Mouse (Mus musculus): ENCODE results near the gene Rp9. TPM values are rescaled to one million over a fixed set of nuclear protein-coding genes. Genes with fewer than 3 reads are reported as not detected.

Gene Rp9
- polyA plus RNA-seq, 1 experiment: 124 TPM

DNA sequence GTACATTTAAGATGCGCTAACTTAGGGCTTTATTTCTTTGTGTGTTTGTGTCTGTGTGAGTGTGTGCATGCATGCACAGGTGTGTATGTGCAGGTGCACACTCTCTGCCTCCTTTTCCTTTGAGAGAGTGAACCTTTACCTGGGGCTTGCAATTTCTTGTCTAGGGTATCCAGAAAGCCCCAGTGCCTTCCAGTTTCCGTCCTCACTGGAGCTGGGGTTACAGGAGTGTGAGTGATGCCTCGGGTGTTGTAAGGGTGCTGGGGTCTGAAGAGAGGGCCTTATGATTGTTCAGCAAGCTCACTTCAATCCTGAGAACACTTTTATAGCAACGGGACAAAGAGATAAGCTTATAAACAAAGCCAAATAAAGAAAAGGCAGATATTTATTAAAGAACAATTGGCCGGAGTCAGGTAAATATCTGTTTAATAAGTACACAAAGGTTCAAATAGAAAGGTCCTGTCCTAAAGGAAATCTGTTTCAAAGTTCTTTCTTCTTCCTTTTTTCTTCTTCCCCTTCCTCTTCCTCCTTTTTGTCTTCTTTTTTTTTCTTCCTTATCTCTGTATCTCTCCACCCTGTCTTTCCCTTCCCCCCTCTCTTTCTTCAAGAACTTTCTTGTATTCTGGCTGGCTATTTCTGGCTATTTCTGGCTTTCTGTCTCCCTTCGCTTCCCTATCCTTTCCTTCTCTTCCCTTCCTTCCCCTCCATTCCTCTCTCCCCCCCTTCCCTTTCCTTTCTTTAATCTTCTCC is 27.7 kb upstream of the Rp9 start:
- DNase-seq: no peak
- Histone ChIP-seq H3K4me3 (ENCODE audit: control insufficient read depth, insufficient read depth, low read length) (no peak overlapping the region), H3K4me1 (replicated peaks; ENCODE audit: control insufficient read depth, insufficient read depth, low read length) (no peaks in the 10 kb centered on the region), H3K36me3 (ENCODE audit: control insufficient read depth, insufficient read depth, low read length) (no peaks in the 10 kb centered on the region), H3K27ac (ENCODE audit: control insufficient read depth, insufficient read depth, low read length) (no peak overlapping the region), H3K27me3 (ENCODE audit: control insufficient read depth, insufficient read depth, low read length) (no peaks in the 10 kb centered on the region)
- TF ChIP-seq POLR2A (IDR thresholded peaks at IDR 0.05; ENCODE audit: control insufficient read depth, extremely low read depth, insufficient read depth, low read length, poor library complexity) (no peak), CTCF (IDR thresholded peaks at IDR 0.05; ENCODE audit: borderline replicate concordance, control insufficient read depth, extremely low read depth, insufficient read depth, low read length, poor library complexity) (no peak)
- 92% methylated on average over 6 of the region's 6 CpGs for WGBS

DNA sequence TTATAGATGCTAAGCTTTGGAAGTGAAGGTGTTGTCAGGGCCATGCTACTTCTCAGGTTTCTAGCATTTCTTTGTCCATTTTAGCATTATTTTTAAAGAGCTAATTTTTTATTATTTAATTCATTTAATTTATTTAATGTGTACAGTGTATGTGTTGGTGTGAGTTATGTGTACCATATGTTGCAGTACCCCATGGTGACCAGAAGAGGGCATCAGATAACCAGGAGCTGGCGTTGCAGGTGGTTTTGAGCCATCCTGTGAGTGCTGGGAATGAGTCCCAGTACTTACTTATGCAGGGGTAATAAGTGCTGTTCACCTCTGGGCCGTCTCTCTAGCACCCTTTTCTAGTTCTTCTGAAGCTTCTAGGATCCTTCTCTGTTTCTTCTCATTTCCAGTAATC is 25.6 kb upstream of the Rp9 start:
- no peak overlapping the region for H3K27ac ChIP-seq (ENCODE audit: control insufficient read depth, insufficient read depth, low read length)
- H3K4me3 ChIP-seq (ENCODE audit: control insufficient read depth, insufficient read depth, low read length): no peak overlapping the region
- no peaks in the 10 kb centered on the region for H3K27me3 ChIP-seq (ENCODE audit: control insufficient read depth, insufficient read depth, low read length)
- WGBS: 97% methylated on average over 2 of the region's 2 CpGs
- H3K36me3 ChIP-seq (ENCODE audit: control insufficient read depth, insufficient read depth, low read length): no peaks in the 10 kb centered on the region
- no peak for TF ChIP-seq CTCF (IDR thresholded peaks at IDR 0.05; ENCODE audit: borderline replicate concordance, control insufficient read depth, extremely low read depth, insufficient read depth, low read length, poor library complexity)
- no peak for TF ChIP-seq POLR2A (IDR thresholded peaks at IDR 0.05; ENCODE audit: control insufficient read depth, extremely low read depth, insufficient read depth, low read length, poor library complexity)
- H3K4me1 ChIP-seq (replicated peaks; ENCODE audit: control insufficient read depth, insufficient read depth, low read length): no peaks in the 10 kb centered on the region
- no peak for DNase-seq

DNA sequence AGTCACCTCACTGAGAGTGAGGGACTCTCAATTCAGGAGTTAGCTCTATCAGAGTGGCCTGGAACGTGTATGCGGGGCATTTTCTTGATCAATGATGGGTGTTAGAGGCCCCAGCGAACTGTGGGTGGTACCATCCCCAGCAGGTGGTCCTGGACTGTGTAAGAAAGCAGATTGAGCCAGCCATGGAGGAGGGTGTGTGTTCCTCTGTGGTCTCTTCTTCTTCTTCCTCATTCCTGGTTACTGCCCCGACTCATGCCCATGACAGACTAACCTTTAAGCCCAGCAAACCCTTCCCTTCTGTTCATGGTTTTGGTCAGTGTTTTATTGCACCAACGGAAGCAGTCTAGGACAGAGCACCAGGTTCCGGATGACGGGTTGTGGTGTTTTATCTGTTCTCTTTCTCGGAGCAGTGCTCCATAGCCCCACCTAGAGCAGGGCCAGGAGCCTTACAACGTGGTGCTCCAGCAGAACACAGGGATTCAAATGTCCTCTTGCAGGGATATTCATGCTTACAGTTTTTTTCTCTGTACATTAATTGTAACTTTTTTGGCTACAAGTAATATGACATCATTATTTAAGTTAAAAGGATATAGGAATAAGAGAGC is 24.8 kb upstream of the Rp9 start:
- no peaks in the 10 kb centered on the region for H3K27me3 ChIP-seq (ENCODE audit: control insufficient read depth, insufficient read depth, low read length)
- H3K27ac ChIP-seq (ENCODE audit: control insufficient read depth, insufficient read depth, low read length): no peak overlapping the region
- TF ChIP-seq CTCF (IDR thresholded peaks at IDR 0.05; ENCODE audit: borderline replicate concordance, control insufficient read depth, extremely low read depth, insufficient read depth, low read length, poor library complexity): no peak
- no peak for TF ChIP-seq POLR2A (IDR thresholded peaks at IDR 0.05; ENCODE audit: control insufficient read depth, extremely low read depth, insufficient read depth, low read length, poor library complexity)
- H3K36me3 ChIP-seq (ENCODE audit: control insufficient read depth, insufficient read depth, low read length): no peaks in the 10 kb centered on the region
- no peaks in the 10 kb centered on the region for H3K4me1 ChIP-seq (replicated peaks; ENCODE audit: control insufficient read depth, insufficient read depth, low read length)
- DNase-seq: no peak
- no peak overlapping the region for H3K4me3 ChIP-seq (ENCODE audit: control insufficient read depth, insufficient read depth, low read length)
- WGBS: 93% methylated on average over 9 of the region's 9 CpGs

DNA sequence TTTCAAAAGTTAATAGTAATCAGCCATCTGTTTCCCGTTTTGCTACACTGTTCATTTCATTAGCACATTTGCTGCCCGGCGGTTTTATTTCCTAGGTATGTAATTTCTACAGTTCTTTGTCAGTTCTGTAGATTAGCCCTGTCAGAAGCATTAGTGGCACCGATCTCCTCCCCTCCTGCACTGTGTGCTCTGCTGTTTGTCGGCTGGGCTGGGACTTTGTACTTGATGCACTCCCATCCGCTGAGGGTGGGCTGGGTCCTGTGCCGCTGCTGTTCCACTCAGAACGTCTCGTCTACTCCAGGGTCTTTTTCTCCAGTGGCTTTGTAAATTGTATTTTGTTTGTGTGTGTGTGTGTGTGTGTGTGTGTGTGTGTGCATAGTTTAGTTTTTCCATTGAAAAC is 19.4 kb upstream of the Rp9 start:
- DNase-seq: no peak
- H3K4me1 ChIP-seq (replicated peaks; ENCODE audit: control insufficient read depth, insufficient read depth, low read length): no peaks in the 10 kb centered on the region
- no peaks in the 10 kb centered on the region for H3K36me3 ChIP-seq (ENCODE audit: control insufficient read depth, insufficient read depth, low read length)
- H3K4me3 ChIP-seq (ENCODE audit: control insufficient read depth, insufficient read depth, low read length): no peak overlapping the region
- 91% methylated on average over 9 of the region's 9 CpGs for WGBS
- TF ChIP-seq CTCF (IDR thresholded peaks at IDR 0.05; ENCODE audit: borderline replicate concordance, control insufficient read depth, extremely low read depth, insufficient read depth, low read length, poor library complexity) (no peak), POLR2A (IDR thresholded peaks at IDR 0.05; ENCODE audit: control insufficient read depth, extremely low read depth, insufficient read depth, low read length, poor library complexity) (no peak)
- no peaks in the 10 kb centered on the region for H3K27me3 ChIP-seq (ENCODE audit: control insufficient read depth, insufficient read depth, low read length)
- no peak overlapping the region for H3K27ac ChIP-seq (ENCODE audit: control insufficient read depth, insufficient read depth, low read length)

DNA sequence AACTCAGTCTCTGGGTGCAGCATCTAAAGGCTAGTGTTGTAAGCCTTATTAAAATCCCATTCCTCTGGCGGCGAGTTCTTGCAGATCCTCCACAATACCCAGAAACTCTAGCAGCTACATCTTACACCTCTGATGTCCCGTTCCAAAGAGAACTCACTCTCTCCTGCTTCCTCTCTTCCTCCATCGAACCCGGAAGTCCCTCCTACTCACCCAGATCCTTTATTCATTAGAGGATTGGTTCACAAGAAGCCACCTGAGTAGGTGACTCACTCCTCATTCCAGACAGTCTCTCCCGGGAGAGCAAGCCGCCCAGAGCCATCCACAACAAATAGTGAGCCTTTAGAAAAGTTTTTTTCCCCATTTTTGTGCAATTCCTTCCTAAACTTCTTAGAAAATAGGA is 16.7 kb upstream of the Rp9 start:
- no peak overlapping the region for H3K4me3 ChIP-seq (ENCODE audit: control insufficient read depth, insufficient read depth, low read length)
- 94% methylated on average over 7 of the region's 7 CpGs for WGBS
- no peak for DNase-seq
- H3K27me3 ChIP-seq (ENCODE audit: control insufficient read depth, insufficient read depth, low read length): no peaks in the 10 kb centered on the region
- H3K4me1 ChIP-seq (replicated peaks; ENCODE audit: control insufficient read depth, insufficient read depth, low read length): no peaks in the 10 kb centered on the region
- no peak overlapping the region for H3K27ac ChIP-seq (ENCODE audit: control insufficient read depth, insufficient read depth, low read length)
- no peaks in the 10 kb centered on the region for H3K36me3 ChIP-seq (ENCODE audit: control insufficient read depth, insufficient read depth, low read length)
- TF ChIP-seq CTCF (IDR thresholded peaks at IDR 0.05; ENCODE audit: borderline replicate concordance, control insufficient read depth, extremely low read depth, insufficient read depth, low read length, poor library complexity): no peak
- TF ChIP-seq POLR2A (IDR thresholded peaks at IDR 0.05; ENCODE audit: control insufficient read depth, extremely low read depth, insufficient read depth, low read length, poor library complexity): no peak

DNA sequence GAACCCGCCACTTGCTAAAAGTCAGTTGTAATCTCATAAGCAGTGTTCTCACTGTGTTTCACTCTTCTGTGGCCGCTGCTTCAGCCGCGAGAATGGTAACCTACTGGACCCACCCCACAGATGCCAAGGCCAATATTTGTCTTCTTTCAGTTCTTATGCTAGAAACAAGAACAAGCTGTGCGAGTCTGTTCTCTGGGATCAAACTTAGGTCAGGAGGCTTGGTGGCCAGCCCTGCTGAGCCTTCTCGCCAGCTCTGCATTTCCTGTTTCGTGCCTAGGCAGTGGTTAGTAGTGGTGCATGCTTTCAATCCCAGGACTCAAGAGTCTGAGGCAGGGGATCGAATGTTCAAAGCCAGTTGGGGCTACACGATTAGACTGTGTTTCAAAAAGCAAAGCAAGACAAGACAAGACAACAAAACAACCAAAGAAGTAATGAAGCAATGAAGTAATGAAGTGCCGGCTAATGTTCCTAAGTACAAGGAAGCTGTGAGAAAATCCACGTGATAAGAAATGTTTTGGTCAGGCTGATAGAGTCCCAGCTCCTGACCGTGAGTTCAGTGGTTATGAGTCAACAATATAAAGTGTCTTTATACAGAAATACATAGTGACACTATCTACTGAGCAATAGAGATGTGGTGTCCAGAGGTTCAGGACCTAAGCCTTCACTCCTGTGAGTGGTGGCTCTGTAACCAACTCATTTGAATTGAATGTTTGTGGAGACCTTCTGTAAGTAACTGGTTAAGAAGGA is 15.2 kb upstream of the Rp9 start:
- Histone ChIP-seq H3K27me3 (ENCODE audit: control insufficient read depth, insufficient read depth, low read length) (no peaks in the 10 kb centered on the region), H3K36me3 (ENCODE audit: control insufficient read depth, insufficient read depth, low read length) (no peaks in the 10 kb centered on the region), H3K4me1 (replicated peaks; ENCODE audit: control insufficient read depth, insufficient read depth, low read length) (no peaks in the 10 kb centered on the region), H3K27ac (ENCODE audit: control insufficient read depth, insufficient read depth, low read length) (no peak overlapping the region), H3K4me3 (ENCODE audit: control insufficient read depth, insufficient read depth, low read length) (no peak overlapping the region)
- TF ChIP-seq CTCF (IDR thresholded peaks at IDR 0.05; ENCODE audit: borderline replicate concordance, control insufficient read depth, extremely low read depth, insufficient read depth, low read length, poor library complexity) (no peak), POLR2A (IDR thresholded peaks at IDR 0.05; ENCODE audit: control insufficient read depth, extremely low read depth, insufficient read depth, low read length, poor library complexity) (no peak)
- no peak for DNase-seq
- 86% methylated on average over 12 of the region's 12 CpGs for WGBS

Measured in thymus, adult 2 months (tissue).